Comparison of ENCODE assay signal across 11 mouse cellular contexts in the genomic region with DNA sequence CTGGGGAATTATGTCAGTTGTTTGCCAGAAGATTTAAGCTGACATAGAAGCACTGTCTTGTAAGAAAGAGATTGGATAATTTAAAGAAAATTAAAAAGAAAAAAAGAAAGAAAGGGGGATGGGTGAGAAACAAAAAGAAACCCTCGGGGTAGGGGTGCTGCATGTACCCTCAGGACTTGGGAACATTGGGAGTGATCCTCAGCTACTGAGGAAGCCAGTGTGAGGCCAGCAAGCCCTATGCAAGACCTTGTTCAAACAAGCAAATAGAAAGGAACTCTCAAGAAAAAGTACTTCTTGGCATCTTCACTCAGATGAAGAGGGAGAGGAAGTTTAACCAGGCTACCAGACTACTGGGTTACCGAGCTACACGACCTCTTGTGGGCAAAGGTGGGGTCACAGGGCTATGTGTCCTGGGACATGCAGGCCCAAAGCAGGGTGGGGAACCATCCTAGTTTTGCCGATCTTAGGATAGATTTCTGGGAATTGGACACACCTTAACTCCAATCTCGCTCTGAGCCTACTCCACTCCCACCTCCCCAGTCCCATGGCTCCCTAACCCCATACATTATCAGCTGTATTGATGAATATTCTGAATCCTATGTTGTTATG. TPM values are rescaled to one million over a fixed set of nuclear protein-coding genes. Genes with fewer than 3 reads are reported as not detected.
A peak's percentile ranks its signal among the peaks of the same experiment; 100 is the strongest.
DNase-seq lines count a peak whose midpoint lies in the region; ATAC-seq lines count a peak whose summit lies in the region.
"Had no signal": no experiment of that assay in that cellular context is flagged by ENCODE, and none has a peak within 500 bp of the region (broad histone marks: within the 10 kb centered on the region; RNA-seq: fewer than 3 reads in every experiment).

No protein-coding gene starts in this region.

- peak overlapping the region; percentile 18; the same call in 1 of the 2 replicates for H3K27ac ChIP-seq in kidney, embryonic 15.5 days
- H3K27ac ChIP-seq in midbrain, embryonic 16.5 days (ENCODE audit: low read length) = no peak overlapping the region
- no peak overlapping the region for H3K27ac ChIP-seq in forebrain, embryonic 13.5 days
- H3K27ac ChIP-seq: hindbrain, embryonic 13.5 days had no signal

- no peaks in the 10 kb centered on the region for H3K36me3 ChIP-seq in kidney, embryonic 15.5 days
- H3K36me3 ChIP-seq in midbrain, embryonic 16.5 days (ENCODE audit: control insufficient read depth, insufficient read depth, low read length) = no peaks in the 10 kb centered on the region
- H3K36me3 ChIP-seq in forebrain, embryonic 13.5 days (ENCODE audit: poor library complexity, severe bottlenecking) = no peaks in the 10 kb centered on the region
- H3K36me3 ChIP-seq: hindbrain, embryonic 13.5 days had no signal

- WGBS in kidney, embryonic 15.5 days = 61% methylated on average over 5 of the region's 5 CpGs
- WGBS in midbrain, embryonic 16.5 days = 76% methylated on average over 5 of the region's 5 CpGs
- 76% methylated on average over 5 of the region's 5 CpGs for WGBS in forebrain, embryonic 13.5 days

- no peak overlapping the region for H3K9ac ChIP-seq in kidney, embryonic 15.5 days
- no peak overlapping the region for H3K9ac ChIP-seq in midbrain, embryonic 16.5 days (ENCODE audit: low read depth, low read length)
- no peak overlapping the region for H3K9ac ChIP-seq in forebrain, embryonic 13.5 days
- H3K9ac ChIP-seq: hindbrain, embryonic 13.5 days had no signal

- H3K27me3 ChIP-seq in kidney, embryonic 15.5 days = no peaks in the 10 kb centered on the region
- H3K27me3 ChIP-seq in midbrain, embryonic 16.5 days (ENCODE audit: control insufficient read depth, insufficient read depth, low read depth, low read length) = no peaks in the 10 kb centered on the region
- no peaks in the 10 kb centered on the region for H3K27me3 ChIP-seq in forebrain, embryonic 13.5 days
- H3K27me3 ChIP-seq: hindbrain, embryonic 13.5 days had no signal

- no peak overlapping the region for H3K4me2 ChIP-seq in kidney, embryonic 15.5 days
- no peak overlapping the region for H3K4me2 ChIP-seq in midbrain, embryonic 16.5 days (ENCODE audit: low read length)
- H3K4me2 ChIP-seq in forebrain, embryonic 13.5 days = no peak overlapping the region
- H3K4me2 ChIP-seq: hindbrain, embryonic 13.5 days had no signal

- 0 out of 2 replicates have a peak, but pooled peaks cover 5% of the 10 kb centered on the region for H3K4me1 ChIP-seq in kidney, embryonic 15.5 days
- H3K4me1 ChIP-seq in midbrain, embryonic 16.5 days (ENCODE audit: control insufficient read depth, insufficient read depth, low read length) = no peaks in the 10 kb centered on the region
- no peaks in the 10 kb centered on the region for H3K4me1 ChIP-seq in forebrain, embryonic 13.5 days
- H3K4me1 ChIP-seq: hindbrain, embryonic 13.5 days had no signal

- no peaks in the 10 kb centered on the region for H3K9me3 ChIP-seq in kidney, embryonic 15.5 days (replicated peaks)
- no peaks in the 10 kb centered on the region for H3K9me3 ChIP-seq in midbrain, embryonic 16.5 days (replicated peaks; ENCODE audit: control insufficient read depth, low read length, poor library complexity, severe bottlenecking)
- no peaks in the 10 kb centered on the region for H3K9me3 ChIP-seq in forebrain, embryonic 13.5 days (replicated peaks)
- H3K9me3 ChIP-seq: hindbrain, embryonic 13.5 days had no signal

- no peak for DNase-seq in kidney, postnatal 25 days
- peak; percentile 59 for DNase-seq in induced T-regulatory cell, adult 2 months (ENCODE audit: low read depth)
- DNase-seq in lung, postnatal 25 days (ENCODE audit: low spot score) = peak; percentile 54
- DNase-seq in thymus, postnatal 25 days = peak; percentile 53
- no peak for DNase-seq in adrenal gland, adult 2 months
- DNase-seq: cerebellum, adult 11-12 months; left cerebral cortex, postnatal 4 days had no signal

- H3K4me3 ChIP-seq in kidney, embryonic 15.5 days (replicated peaks) = no peak overlapping the region
- no peak overlapping the region for H3K4me3 ChIP-seq in midbrain, embryonic 16.5 days (ENCODE audit: low read depth, low read length)
- H3K4me3 ChIP-seq in forebrain, embryonic 13.5 days = no peak overlapping the region
- H3K4me3 ChIP-seq: hindbrain, embryonic 13.5 days had no signal

- no peak for ATAC-seq in kidney, embryonic 15.5 days (replicated peaks; ENCODE audit: low FRiP score)
- no peak for ATAC-seq in midbrain, embryonic 16.5 days
- no peak for ATAC-seq in forebrain, embryonic 13.5 days

RNA-seq across cellular contexts. Expression of gene C1galt1, which starts 12.1 kb away (rescaled TPM):
- 3.0 and 3.1 TPM in 2 replicates for polyA plus RNA-seq in kidney, embryonic 15.5 days (2015; fragmentation: Nextera tagmentation; extraction: Ambion mirVana)
- 1.6 and 1.7 TPM in 2 replicates for polyA plus RNA-seq in midbrain, embryonic 16.5 days (2015; fragmentation: Nextera tagmentation; extraction: Ambion mirVana)
- polyA plus RNA-seq in forebrain, embryonic 13.5 days (2015; fragmentation: Nextera tagmentation; extraction: Ambion mirVana) = 1.5 and 1.6 TPM in 2 replicates
- 10 to 100 TPM; 24.2 to 41.7 TPM for total RNA-seq in adrenal gland, adult 2 months (2021)
- 1.9 and 2.7 TPM in 2 replicates for polyA plus RNA-seq in adrenal gland, adult 2 months (2012; rRNA removed)

Comparison
In these comparisons a context has a peak if more than half of its experiments do, and no peak if none do; other contexts are left out.
1. DNase-seq: peak in induced T-regulatory cell, adult 2 months (single experiment), lung, postnatal 25 days (single experiment) and thymus, postnatal 25 days (single experiment); none in kidney, postnatal 25 days (0 of 2) and adrenal gland, adult 2 months (single experiment).